Mouse (Mus musculus): ENCODE data around the gene Mad1l1.
A peak's percentile ranks its signal among the peaks of the same experiment; 100 is the strongest.

The Mad1l1 gene

GRCm38 (mm10) chr5:140208743-140209409, 112.5 kb downstream of the Mad1l1 start:
- DNase-seq = peak; percentile 98

- DNase-seq = peak; percentile 96
Measured at GRCm38 (mm10) chr5:140206726-140207703, 114.3 kb downstream of the Mad1l1 start.

GRCm38 (mm10) chr5:140205991-140206390, 115.4 kb downstream of the Mad1l1 start:
- no peak for DNase-seq

- DNase-seq = peak; percentile 75
Measured at GRCm38 (mm10) chr5:140204465-140204864, 116.9 kb downstream of the Mad1l1 start.

GRCm38 (mm10) chr5:140204037-140204436, 117.3 kb downstream of the Mad1l1 start:
- peak; percentile 63 for DNase-seq

GRCm38 (mm10) chr5:140202451-140202850, 118.9 kb downstream of the Mad1l1 start:
- no peak for DNase-seq

- DNase-seq = peak; percentile 70
Measured at GRCm38 (mm10) chr5:140201566-140201965, 119.8 kb downstream of the Mad1l1 start.

GRCm38 (mm10) chr5:140201109-140201508, 120.2 kb downstream of the Mad1l1 start:
- DNase-seq = peak; percentile 79

GRCm38 (mm10) chr5:140197705-140198104, 123.6 kb downstream of the Mad1l1 start:
- DNase-seq = peak; percentile 92

GRCm38 (mm10) chr5:140196446-140196845, 124.9 kb downstream of the Mad1l1 start:
- DNase-seq = no peak

GRCm38 (mm10) chr5:140194173-140194572, 127.2 kb downstream of the Mad1l1 start:
- peak; percentile 94 for DNase-seq

GRCm38 (mm10) chr5:140191539-140191938, 129.8 kb downstream of the Mad1l1 start:
- no peak for DNase-seq

GRCm38 (mm10) chr5:140186351-140186750, 135.0 kb downstream of the Mad1l1 start:
- no peak for DNase-seq

GRCm38 (mm10) chr5:140185757-140186156, 135.6 kb downstream of the Mad1l1 start:
- DNase-seq = peak; percentile 86

GRCm38 (mm10) chr5:140183387-140183786, 138.0 kb downstream of the Mad1l1 start:
- DNase-seq = peak; percentile 68

GRCm38 (mm10) chr5:140182351-140182750, 139.0 kb downstream of the Mad1l1 start:
- no peak for DNase-seq

GRCm38 (mm10) chr5:140180016-140180415, 141.3 kb downstream of the Mad1l1 start:
- peak; percentile 87 for DNase-seq

- DNase-seq = peak; percentile 96
Measured at GRCm38 (mm10) chr5:140178058-140178690, 143.2 kb downstream of the Mad1l1 start.

- DNase-seq = peak; percentile 76
Measured at GRCm38 (mm10) chr5:140177582-140177981, 143.8 kb downstream of the Mad1l1 start.

GRCm38 (mm10) chr5:140176370-140176769, 145.0 kb downstream of the Mad1l1 start:
- DNase-seq = peak; percentile 83

GRCm38 (mm10) chr5:140174814-140175490, 146.4 kb downstream of the Mad1l1 start:
- DNase-seq = no peak

- DNase-seq = no peak
Measured at GRCm38 (mm10) chr5:140174066-140174465, 147.3 kb downstream of the Mad1l1 start.

- no peak for DNase-seq
Measured at GRCm38 (mm10) chr5:140173181-140173580, 148.2 kb downstream of the Mad1l1 start.

Measured in heart, adult 11 months (tissue).